Mouse (Mus musculus) intestine, postnatal 0 days (tissue): ENCODE measurements around the gene Gm20708. TPM values are rescaled to one million over a fixed set of nuclear protein-coding genes. Genes with fewer than 3 reads are reported as not detected.

Experiments used
- ATAC-seq: fragments of 200-750 bp; cut with Nextera tagmentation; 2 replicates; pipeline ENCODE4 v1.8.0; 2017; ENCODE audit warnings: mild to moderate bottlenecking, moderate TSS enrichment, moderate library complexity
- H3K27ac ChIP-seq: fragments of 300-500 bp; sonication (generic); 2 replicates; pipeline ENCODE4 v1.5.1; 2014; ENCODE audit warnings: mild to moderate bottlenecking, low read depth, low read length, moderate library complexity
- H3K27me3 ChIP-seq: fragments of 300-500 bp; sonication (generic); replicated peaks from 2 replicates; pipeline ENCODE4 v1.6.1; 2014; ENCODE audit warnings: low read length, mixed read lengths; ENCODE audit not compliant: control insufficient read depth, insufficient read depth
- H3K36me3 ChIP-seq: fragments of 300-500 bp; sonication (generic); 2 replicates; pipeline ENCODE4 v1.6.1; 2014; ENCODE audit warnings: mild to moderate bottlenecking, moderate library complexity; ENCODE audit not compliant: control insufficient read depth, insufficient read depth
- H3K4me1 ChIP-seq: fragments of 300-500 bp; sonication (generic); replicated peaks from 2 replicates; pipeline ENCODE4 v1.6.1; 2014; ENCODE audit warnings: antibody characterized with exemption, low read length, mixed read lengths; ENCODE audit not compliant: control insufficient read depth, insufficient read depth
- H3K4me2 ChIP-seq: fragments of 300-500 bp; sonication (generic); replicated peaks from 2 replicates; pipeline ENCODE4 v1.6.1; 2014; ENCODE audit warnings: low read depth, mild to moderate bottlenecking, moderate library complexity
- H3K4me3 ChIP-seq: fragments of 300-500 bp; sonication (generic); 2 replicates; pipeline ENCODE4 v1.5.1; 2014; ENCODE audit warnings: low read depth, low read length
- H3K9ac ChIP-seq: fragments of 300-500 bp; sonication (generic); 2 replicates; pipeline ENCODE4 v1.6.1; 2014; ENCODE audit warnings: mild to moderate bottlenecking, low read depth, low read length
- H3K9me3 ChIP-seq: fragments of 300-500 bp; sonication (generic); 2 replicates; pipeline ENCODE4 v1.6.1; 2016; ENCODE audit warnings: mixed run types; ENCODE audit not compliant: control insufficient read depth
- CTCF ChIP-seq: sonication (generic); IDR thresholded peaks from 2 replicates; pipeline ENCODE4 v1.5.1; 2016; ENCODE audit warnings: low read depth, mild to moderate bottlenecking, control low read depth, antibody characterized with exemption, moderate library complexity
- WGBS: fragments of 180-500 bp; shearing (Covaris S2); extraction: QIAGEN DNeasy Blood & Tissue Kit; methylation state at CpG from one replicate; pipeline ENCODE4 v1.1.7; 2014; 5-methylcytosine and 5-hydroxymethylcytosine counted together
- polyA plus RNA-seq: library from polyadenylated mRNA; unstranded; fragments of >200 nt; fragmentation: Nextera tagmentation; extraction: Ambion mirVana; gene quantifications from 2 replicates; pipeline ENCODE4 v1.2.1, GENCODE M21; 2015

The Gm20708 gene
- polyA plus RNA-seq, 1 experiment from 2014 or later = 0.29 TPM

GRCm38 (mm10) chr11:117826916-117827315 lies 17.4 kb downstream of the Gm20708 start:
- no peaks in the 10 kb centered on the region for H3K9me3 ChIP-seq
- H3K4me2 ChIP-seq = peak overlapping the region; percentile 89
- peaks cover 36% of the 10 kb centered on the region for H3K4me1 ChIP-seq
- no peak for ATAC-seq
- peak overlapping the region; percentile 34; the same call in 1 of the 2 replicates for H3K9ac ChIP-seq
- TF ChIP-seq CTCF = no peak
- WGBS = 48% methylated on average over 8 of the region's 8 CpGs
- peak overlapping the region; percentile 80; the same call in 1 of the 2 replicates for H3K27ac ChIP-seq
- peaks cover 8% of the 10 kb centered on the region; the same call in 1 of the 2 replicates for H3K36me3 ChIP-seq
- H3K4me3 ChIP-seq = no peak overlapping the region
- H3K27me3 ChIP-seq = no peaks in the 10 kb centered on the region

- Histone ChIP-seq H3K9me3 (no peaks in the 10 kb centered on the region), H3K36me3 (0 out of 2 replicates have a peak, but pooled peaks cover 4% of the 10 kb centered on the region), H3K4me1 (peaks cover 36% of the 10 kb centered on the region), H3K27me3 (no peaks in the 10 kb centered on the region), H3K4me3 (no peak overlapping the region), H3K27ac (peak overlapping the region; percentile 80; the same call in 1 of the 2 replicates), H3K4me2 (peak overlapping the region; percentile 89), H3K9ac (peak overlapping the region; percentile 34; the same call in 1 of the 2 replicates)
- no peak for ATAC-seq
- WGBS = 18% methylated on average over 3 of the region's 3 CpGs
- TF ChIP-seq CTCF = no peak
These were observed 17.9 kb downstream of the Gm20708 start for GRCm38 (mm10) chr11:117827386-117827785.

GRCm38 (mm10) chr11:117828149-117828887 lies 18.9 kb downstream of the Gm20708 start:
- Histone ChIP-seq H3K9ac (peak overlapping the region; percentile 34), H3K4me3 (no peak overlapping the region), H3K9me3 (no peaks in the 10 kb centered on the region), H3K27me3 (no peaks in the 10 kb centered on the region), H3K36me3 (no peaks in the 10 kb centered on the region), H3K4me2 (peak overlapping the region; percentile 89), H3K4me1 (peaks cover 34% of the 10 kb centered on the region), H3K27ac (peak overlapping the region; percentile 80)
- WGBS = 36% methylated on average over 18 of the region's 18 CpGs
- no peak for TF ChIP-seq CTCF
- ATAC-seq = no peak

GRCm38 (mm10) chr11:117828888-117829604 lies 19.6 kb downstream of the Gm20708 start:
- Histone ChIP-seq H3K36me3 (no peaks in the 10 kb centered on the region), H3K4me3 (no peak overlapping the region), H3K27me3 (no peaks in the 10 kb centered on the region), H3K4me1 (peaks cover 36% of the 10 kb centered on the region), H3K9me3 (no peaks in the 10 kb centered on the region), H3K9ac (no peak overlapping the region), H3K4me2 (peak overlapping the region; percentile 89; the same call in 1 of the 2 replicates), H3K27ac (peak overlapping the region; percentile 80)
- ATAC-seq = peak; percentile 23
- 26% methylated on average over 9 of the region's 9 CpGs for WGBS
- no peak for TF ChIP-seq CTCF

- peak overlapping the region; percentile 80 for H3K27ac ChIP-seq
- H3K9ac ChIP-seq = no peak overlapping the region
- no peaks in the 10 kb centered on the region for H3K27me3 ChIP-seq
- no peak overlapping the region for H3K4me3 ChIP-seq
- H3K4me1 ChIP-seq = peaks cover 34% of the 10 kb centered on the region
- no peak for ATAC-seq
- TF ChIP-seq CTCF = no peak
- no peaks in the 10 kb centered on the region for H3K36me3 ChIP-seq
- WGBS = 26% methylated on average over 2 of the region's 2 CpGs
- no peaks in the 10 kb centered on the region for H3K9me3 ChIP-seq
- no peak overlapping the region for H3K4me2 ChIP-seq
These were observed 20.3 kb downstream of the Gm20708 start for GRCm38 (mm10) chr11:117829671-117830215.

- H3K9ac ChIP-seq = no peak overlapping the region
- ATAC-seq = peak; percentile 15
- no peak overlapping the region for H3K4me3 ChIP-seq
- H3K27me3 ChIP-seq = no peaks in the 10 kb centered on the region
- no peak overlapping the region for H3K4me2 ChIP-seq
- WGBS = 36% methylated on average over 9 of the region's 9 CpGs
- no peaks in the 10 kb centered on the region for H3K9me3 ChIP-seq
- peaks cover 29% of the 10 kb centered on the region for H3K4me1 ChIP-seq
- TF ChIP-seq CTCF = no peak
- peak overlapping the region; percentile 80 for H3K27ac ChIP-seq
- no peaks in the 10 kb centered on the region for H3K36me3 ChIP-seq
These were observed 20.9 kb downstream of the Gm20708 start for GRCm38 (mm10) chr11:117830401-117830800.
